Mouse (Mus musculus) liver, embryonic 14.5 days (tissue): ENCODE data around the gene C1qb. TPM values are rescaled to one million over a fixed set of nuclear protein-coding genes. Genes with fewer than 3 reads are reported as not detected.

Source experiments
- ATAC-seq: fragments of 200-750 bp; cut with Nextera tagmentation; 2 replicates; pipeline ENCODE4 v1.8.0; 2017; ENCODE audit warnings: moderate number of reproducible peaks, mild to moderate bottlenecking, moderate library complexity; ENCODE audit not compliant: insufficient read depth
- DNase-seq, 3 experiments: peaks; one replicate each; pipeline ENCODE4 v3.0.0-alpha.2; 2012 to 2013; ENCODE audit warnings: low read depth in 3 of 3, low spot score in 3 of 3
- H3K27ac ChIP-seq: fragments of 300-500 bp; sonication (generic); 2 replicates; pipeline ENCODE4 v1.5.1; 2014; ENCODE audit warnings: moderate library complexity, mild to moderate bottlenecking, control low read depth, inconsistent platforms
- H3K27me3 ChIP-seq: fragments of 300-500 bp; sonication (generic); 2 replicates; pipeline ENCODE4 v1.6.1; 2014; ENCODE audit warnings: mild to moderate bottlenecking, low read length, moderate library complexity; ENCODE audit not compliant: control insufficient read depth, insufficient read depth
- H3K36me3 ChIP-seq: fragments of 300-500 bp; sonication (generic); replicated peaks from 2 replicates; pipeline ENCODE4 v1.6.1; 2014; ENCODE audit warnings: low read depth; ENCODE audit not compliant: control insufficient read depth, insufficient read depth
- H3K4me1 ChIP-seq, 2 experiments: fragments of 200-500 bp in 1 of 2; fragments of 300-500 bp in 1 of 2; sonication (generic) in 1 of 2; replicated peaks; 2 replicates each; pipeline ENCODE4 v1.6.1; 2012 to 2014; ENCODE audit warnings: antibody characterized with exemption in 1 of 2, inconsistent platforms in 1 of 2, low read length in 1 of 2; ENCODE audit not compliant: control insufficient read depth in 2 of 2, insufficient read depth in 2 of 2
- H3K4me2 ChIP-seq: fragments of 300-500 bp; sonication (generic); 2 replicates; pipeline ENCODE4 v1.6.1; 2014; ENCODE audit warnings: low read depth, mild to moderate bottlenecking, control low read depth, moderate library complexity
- H3K4me3 ChIP-seq, 2 experiments: fragments of 200-500 bp in 1 of 2; fragments of 300-500 bp in 1 of 2; sonication (generic) in 1 of 2; 2 replicates each; pipeline ENCODE4 v1.5.1; 2012 to 2014; ENCODE audit warnings: low read depth in 2 of 2, low read length in 2 of 2, mild to moderate bottlenecking in 2 of 2, control low read depth in 1 of 2, inconsistent platforms in 1 of 2, moderate library complexity in 1 of 2; ENCODE audit not compliant: insufficient read depth in 1 of 2
- H3K9ac ChIP-seq: fragments of 300-500 bp; sonication (generic); replicated peaks from 2 replicates; pipeline ENCODE4 v1.6.1; 2014; ENCODE audit warnings: mild to moderate bottlenecking, control low read depth, moderate library complexity
- H3K9me3 ChIP-seq: fragments of 300-500 bp; sonication (generic); 2 replicates; pipeline ENCODE4 v1.6.1; 2016; ENCODE audit warnings: low read length, mixed read lengths; ENCODE audit not compliant: control insufficient read depth
- CTCF ChIP-seq: IDR thresholded peaks from 2 replicates; pipeline ENCODE4 v1.5.1; 2016; ENCODE audit warnings: antibody characterized with exemption, low read depth, control low read depth
- EP300 ChIP-seq: IDR thresholded peaks from 2 replicates; pipeline ENCODE4 v1.6.1; 2016; ENCODE audit warnings: antibody characterized with exemption, low read depth
- WGBS: fragments of 180-500 bp; shearing (Covaris S2); extraction: QIAGEN DNeasy Blood & Tissue Kit; methylation state at CpG from one replicate; pipeline ENCODE4 v1.1.7; 2014; ENCODE audit not compliant: insufficient replicate concordance; 5-methylcytosine and 5-hydroxymethylcytosine counted together
- polyA plus RNA-seq, 2 experiments: library from polyadenylated mRNA; depleted of rRNA in 1 of 2; stranded (reverse) in 1 of 2; unstranded in 1 of 2; fragments of >200 nt; fragmentation: Nextera tagmentation in 1 of 2; extraction: Ambion mirVana in 1 of 2; gene quantifications; 2 replicates each; pipeline versions ENCODE4 v1.2.1 to v1.2.3; 2012 to 2014

Gene C1qb
- polyA plus RNA-seq, 2 experiments, result 57.9 to 100 TPM

DNA sequence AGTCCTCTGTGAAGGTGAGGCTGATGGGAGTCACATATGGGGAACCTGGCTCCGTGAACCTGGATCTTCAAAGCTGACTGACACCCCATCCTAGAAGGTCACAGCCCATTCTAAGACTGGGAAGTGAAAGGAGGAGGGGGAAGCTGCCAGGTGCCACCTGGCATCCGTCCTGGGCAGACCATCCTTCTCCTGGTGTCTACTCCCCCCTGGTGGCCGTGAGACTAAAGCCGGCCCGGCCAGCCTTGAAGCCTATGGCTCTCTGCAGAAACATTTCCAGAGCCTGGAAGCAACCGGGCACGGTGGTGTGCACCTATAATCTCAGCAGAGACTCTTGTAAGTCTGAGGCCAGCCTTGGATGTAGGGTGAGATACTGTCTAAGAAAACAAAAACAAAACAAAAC lies 9.0 kb downstream of the C1qb start:
- H3K27me3 ChIP-seq, result no peaks in the 10 kb centered on the region
- no peak for ATAC-seq
- WGBS, result 19% methylated on average over 7 of the region's 7 CpGs

DNA sequence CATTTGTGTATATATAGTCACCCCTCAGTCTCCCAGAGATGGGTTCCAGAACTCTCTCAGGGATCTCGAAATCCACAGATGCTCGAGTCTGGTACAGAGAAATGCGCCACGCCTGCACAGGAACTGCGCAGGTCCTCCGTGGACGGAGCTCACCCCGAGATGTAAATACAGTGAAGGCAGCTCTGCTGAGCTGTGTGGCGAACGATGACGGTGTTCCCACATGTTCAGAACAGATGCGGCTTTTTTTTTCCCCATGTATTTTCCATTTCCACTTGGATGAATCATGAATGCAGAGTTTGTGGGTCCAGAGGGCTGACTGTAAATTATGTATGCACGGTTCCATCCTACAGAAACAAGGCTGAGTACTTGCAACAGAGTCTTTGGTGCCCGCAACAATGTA lies 11.0 kb downstream of the C1qb start:
- no peak for DNase-seq
- TF ChIP-seq EP300, result no peak
- 72% methylated on average over 14 of the region's 14 CpGs for WGBS
- Histone ChIP-seq H3K4me2 (no peak overlapping the region), H3K27me3 (no peaks in the 10 kb centered on the region), H3K4me1 (no peaks in the 10 kb centered on the region), H3K36me3 (no peaks in the 10 kb centered on the region), H3K27ac (no peak overlapping the region), H3K9me3 (no peaks in the 10 kb centered on the region), H3K9ac (no peak overlapping the region), H3K4me3 (no peak overlapping the region)
- no peak for ATAC-seq

More for the DNA sequence above, 9.0 kb downstream of the C1qb start:
- H3K9ac ChIP-seq, result no peak overlapping the region
- no peaks in the 10 kb centered on the region for H3K9me3 ChIP-seq
- H3K4me2 ChIP-seq, result no peak overlapping the region
- no peak for DNase-seq
- H3K4me3 ChIP-seq, result no peak overlapping the region
- TF ChIP-seq EP300 (no peak), CTCF (peak; percentile 58)
- no peaks in the 10 kb centered on the region for H3K4me1 ChIP-seq
- H3K27ac ChIP-seq, result no peak overlapping the region
- no peaks in the 10 kb centered on the region for H3K36me3 ChIP-seq

- Histone ChIP-seq H3K27ac (no peak overlapping the region), H3K27me3 (no peaks in the 10 kb centered on the region), H3K4me1 (no peaks in the 10 kb centered on the region), H3K4me2 (no peak overlapping the region), H3K9ac (no peak overlapping the region), H3K36me3 (no peaks in the 10 kb centered on the region), H3K4me3 (no peak overlapping the region), H3K9me3 (no peaks in the 10 kb centered on the region)
- ATAC-seq (no peak), DNase-seq (no peak)
- 65% methylated on average over 6 of the region's 6 CpGs for WGBS
- no peak for TF ChIP-seq EP300
- no peak for TF ChIP-seq CTCF
Observed at GRCm38 (mm10) chr4:136868371-136868770, 17.6 kb downstream of the C1qb start.

DNA sequence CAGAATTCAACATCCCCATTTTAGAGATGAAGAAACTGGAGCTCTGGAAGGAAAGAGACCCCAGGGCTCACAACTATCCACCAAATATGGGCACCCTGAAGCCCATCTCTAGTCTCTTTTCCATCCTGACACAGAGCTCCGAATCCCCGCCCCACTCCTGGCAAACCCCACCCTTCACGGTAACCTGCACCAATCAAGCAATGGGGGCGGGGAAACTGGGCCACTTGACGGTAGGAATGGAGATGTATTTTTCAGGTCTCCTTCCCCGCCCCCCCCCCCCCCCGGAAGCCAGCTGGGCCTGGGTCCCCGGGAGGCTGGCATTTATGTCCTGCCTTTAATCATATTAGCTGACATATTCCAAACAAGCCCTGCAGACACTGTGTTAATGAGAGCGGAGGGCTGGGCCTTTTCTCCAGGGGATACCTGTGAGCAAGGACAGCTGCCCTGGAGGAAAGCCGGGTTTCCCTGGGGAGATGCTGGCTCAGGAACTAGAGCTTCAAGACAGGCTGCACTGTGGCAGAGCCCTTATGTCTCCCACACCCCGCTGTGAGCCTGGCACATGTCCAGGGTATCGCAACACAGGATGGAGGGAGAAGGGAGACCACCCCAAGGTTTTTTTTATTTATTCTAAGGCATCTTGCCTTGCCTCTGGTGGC lies 18.2 kb downstream of the C1qb start:
- WGBS, result 22% methylated on average over 11 of the region's 12 CpGs
- no peak overlapping the region for H3K9ac ChIP-seq
- no peak overlapping the region for H3K27ac ChIP-seq
- H3K4me2 ChIP-seq, result no peak overlapping the region
- DNase-seq (no peak), ATAC-seq (no peak)
- TF ChIP-seq EP300, result no peak
- no peak for TF ChIP-seq CTCF
- no peaks in the 10 kb centered on the region for H3K4me1 ChIP-seq
- no peaks in the 10 kb centered on the region for H3K27me3 ChIP-seq
- H3K36me3 ChIP-seq, result no peaks in the 10 kb centered on the region
- H3K4me3 ChIP-seq, result no peak overlapping the region
- H3K9me3 ChIP-seq, result no peaks in the 10 kb centered on the region

- H3K4me3 ChIP-seq, result no peak overlapping the region
- 56% methylated on average over 5 of the region's 5 CpGs for WGBS
- DNase-seq (no peak), ATAC-seq (no peak)
- no peaks in the 10 kb centered on the region for H3K4me1 ChIP-seq
- H3K4me2 ChIP-seq, result no peak overlapping the region
- TF ChIP-seq CTCF (no peak), EP300 (no peak)
- no peak overlapping the region for H3K9ac ChIP-seq
- no peak overlapping the region for H3K27ac ChIP-seq
- H3K36me3 ChIP-seq, result no peaks in the 10 kb centered on the region
- no peaks in the 10 kb centered on the region for H3K9me3 ChIP-seq
- H3K27me3 ChIP-seq, result no peaks in the 10 kb centered on the region
Observed at GRCm38 (mm10) chr4:136865531-136865930, 20.5 kb downstream of the C1qb start.
